Mouse (Mus musculus) forebrain, embryonic 12.5 days (tissue): Measurements from ENCODE around the gene Sertad1. TPM values are rescaled to one million over a fixed set of nuclear protein-coding genes. Genes with fewer than 3 reads are reported as not detected.

Experiments
- ATAC-seq: fragments of 200-750 bp; cut with Nextera tagmentation; 2 replicates; pipeline ENCODE4 v1.8.0; 2017; ENCODE audit warnings: moderate TSS enrichment; ENCODE audit not compliant: low FRiP score
- H3K27ac ChIP-seq: fragments of 300-500 bp; sonication (generic); 2 replicates; pipeline ENCODE4 v1.5.1; 2016; ENCODE audit warnings: mild to moderate bottlenecking
- H3K27me3 ChIP-seq: fragments of 300-500 bp; sonication (generic); 2 replicates; pipeline ENCODE4 v1.6.1; 2016; ENCODE audit warnings: mild to moderate bottlenecking
- H3K36me3 ChIP-seq: fragments of 300-500 bp; sonication (generic); replicated peaks from 2 replicates; pipeline ENCODE4 v1.6.1; 2016; ENCODE audit warnings: mild to moderate bottlenecking
- H3K4me1 ChIP-seq: fragments of 300-500 bp; sonication (generic); 2 replicates; pipeline ENCODE4 v1.6.1; 2016
- H3K4me2 ChIP-seq: fragments of 300-500 bp; sonication (generic); 2 replicates; pipeline ENCODE4 v1.6.1; 2016; ENCODE audit warnings: mild to moderate bottlenecking, moderate library complexity
- H3K4me3 ChIP-seq: fragments of 300-500 bp; sonication (generic); replicated peaks from 2 replicates; pipeline ENCODE4 v1.5.1; 2016; ENCODE audit warnings: mild to moderate bottlenecking
- H3K9ac ChIP-seq: fragments of 300-500 bp; sonication (generic); 2 replicates; pipeline ENCODE4 v1.6.1; 2016; ENCODE audit warnings: mild to moderate bottlenecking
- H3K9me3 ChIP-seq: fragments of 300-500 bp; sonication (generic); 2 replicates; pipeline ENCODE4 v1.6.1; 2016
- WGBS: fragments of 180-500 bp; shearing (Covaris S2); methylation state at CpG from one replicate; pipeline ENCODE4 v1.1.7; 2016; 5-methylcytosine and 5-hydroxymethylcytosine counted together
- polyA plus RNA-seq: library from polyadenylated mRNA; unstranded; fragments of >200 nt; fragmentation: Nextera tagmentation; extraction: Ambion mirVana; gene quantifications from 2 replicates; pipeline ENCODE4 v1.2.1, GENCODE M21; 2016

Sertad1 gene
- polyA plus RNA-seq, 1 experiment from 2014 or later, result 12.9 TPM

- Histone ChIP-seq H3K4me2 (no peak overlapping the region), H3K27me3 (0 out of 2 replicates have a peak, but pooled peaks cover 2% of the 10 kb centered on the region), H3K36me3 (peaks cover 22% of the 10 kb centered on the region), H3K9ac (no peak overlapping the region), H3K9me3 (no peaks in the 10 kb centered on the region), H3K4me3 (no peak overlapping the region), H3K27ac (no peak overlapping the region), H3K4me1 (peaks cover 6% of the 10 kb centered on the region)
- 95% methylated on average over 14 of the region's 14 CpGs for whole genome bisulfite sequencing
- ATAC-seq, result no peak
These were observed 10.5 kb upstream of the Sertad1 start for GRCm38 (mm10) chr7:27476098-27476635.

GRCm38 (mm10) chr7:27478561-27478960 lies 8.1 kb upstream of the Sertad1 start:
- no peak overlapping the region for H3K4me3 ChIP-seq
- H3K27me3 ChIP-seq, result 0 out of 2 replicates have a peak, but pooled peaks cover 2% of the 10 kb centered on the region
- ATAC-seq, result no peak
- H3K9me3 ChIP-seq, result no peaks in the 10 kb centered on the region
- no peak overlapping the region for H3K9ac ChIP-seq
- H3K4me2 ChIP-seq, result no peak overlapping the region
- H3K36me3 ChIP-seq, result peaks cover 22% of the 10 kb centered on the region
- H3K27ac ChIP-seq, result no peak overlapping the region
- peaks cover 11% of the 10 kb centered on the region for H3K4me1 ChIP-seq
- WGBS, result 89% methylated on average over 7 of the region's 7 CpGs

- no peak for ATAC-seq
- Histone ChIP-seq H3K9me3 (no peaks in the 10 kb centered on the region), H3K4me2 (no peak overlapping the region), H3K4me3 (no peak overlapping the region), H3K36me3 (peaks cover 22% of the 10 kb centered on the region), H3K4me1 (peaks cover 11% of the 10 kb centered on the region), H3K9ac (no peak overlapping the region), H3K27me3 (0 out of 2 replicates have a peak, but pooled peaks cover 2% of the 10 kb centered on the region), H3K27ac (no peak overlapping the region)
- WGBS, result 74% methylated on average over 1 of the region's 1 CpGs
These were observed 7.0 kb upstream of the Sertad1 start for GRCm38 (mm10) chr7:27479750-27480149.

GRCm38 (mm10) chr7:27480506-27480905 lies 6.2 kb upstream of the Sertad1 start:
- Histone ChIP-seq H3K4me3 (no peak overlapping the region), H3K36me3 (peaks cover 22% of the 10 kb centered on the region), H3K9me3 (no peaks in the 10 kb centered on the region), H3K27ac (0 out of 2 replicates have a peak overlapping the region, but pooled peaks have one; percentile 47), H3K27me3 (0 out of 2 replicates have a peak, but pooled peaks cover 6% of the 10 kb centered on the region), H3K9ac (no peak overlapping the region), H3K4me2 (no peak overlapping the region), H3K4me1 (peaks cover 11% of the 10 kb centered on the region)
- ATAC-seq, result no peak
- WGBS, result 68% methylated on average over 3 of the region's 3 CpGs

- peak overlapping the region; percentile 62 for H3K4me2 ChIP-seq
- no peak for ATAC-seq
- H3K4me3 ChIP-seq, result peak overlapping the region; percentile 33
- H3K4me1 ChIP-seq, result peaks cover 11% of the 10 kb centered on the region
- peak overlapping the region; percentile 50 for H3K9ac ChIP-seq
- H3K27me3 ChIP-seq, result 0 out of 2 replicates have a peak, but pooled peaks cover 7% of the 10 kb centered on the region
- H3K27ac ChIP-seq, result peak overlapping the region; percentile 50; the same call in 1 of the 2 replicates
- WGBS, result 10% methylated on average over 10 of the region's 11 CpGs
- H3K36me3 ChIP-seq, result peaks cover 19% of the 10 kb centered on the region
- H3K9me3 ChIP-seq, result no peaks in the 10 kb centered on the region
These were observed 5.6 kb upstream of the Sertad1 start for GRCm38 (mm10) chr7:27480927-27481626.

- Histone ChIP-seq H3K36me3 (peaks cover 14% of the 10 kb centered on the region), H3K4me3 (peak overlapping the region; percentile 33), H3K27me3 (0 out of 2 replicates have a peak, but pooled peaks cover 7% of the 10 kb centered on the region), H3K4me1 (peaks cover 14% of the 10 kb centered on the region), H3K9ac (peak overlapping the region; percentile 50), H3K4me2 (peak overlapping the region; percentile 62), H3K9me3 (no peaks in the 10 kb centered on the region), H3K27ac (peak overlapping the region; percentile 50; the same call in 1 of the 2 replicates)
- ATAC-seq, result peak; percentile 80
- 0% methylated on average over 6 of the region's 12 CpGs for WGBS
These were observed 5.1 kb upstream of the Sertad1 start for GRCm38 (mm10) chr7:27481627-27481969.

GRCm38 (mm10) chr7:27483860-27484259 lies 2.9 kb upstream of the Sertad1 start:
- no peak for ATAC-seq
- H3K27me3 ChIP-seq, result peaks cover 12% of the 10 kb centered on the region; the same call in 1 of the 2 replicates
- H3K9ac ChIP-seq, result no peak overlapping the region
- no peaks in the 10 kb centered on the region for H3K9me3 ChIP-seq
- no peak overlapping the region for H3K27ac ChIP-seq
- H3K4me1 ChIP-seq, result peaks cover 24% of the 10 kb centered on the region
- H3K4me2 ChIP-seq, result no peak overlapping the region
- no peak overlapping the region for H3K4me3 ChIP-seq
- H3K36me3 ChIP-seq, result no peaks in the 10 kb centered on the region
- 81% methylated on average over 4 of the region's 4 CpGs for WGBS

- Histone ChIP-seq H3K9me3 (no peaks in the 10 kb centered on the region), H3K27ac (peak overlapping the region; percentile 93), H3K9ac (peak overlapping the region; percentile 38; the same call in 1 of the 2 replicates), H3K36me3 (no peaks in the 10 kb centered on the region), H3K4me3 (peak overlapping the region; percentile 77), H3K27me3 (peaks cover 18% of the 10 kb centered on the region), H3K4me2 (peak overlapping the region; percentile 65), H3K4me1 (peaks cover 33% of the 10 kb centered on the region)
- peak; percentile 9 for ATAC-seq
- WGBS, result 5% methylated on average over 13 of the region's 13 CpGs
These were observed 474 bp upstream of the Sertad1 start for GRCm38 (mm10) chr7:27486102-27486769.

- Histone ChIP-seq H3K36me3 (no peaks in the 10 kb centered on the region), H3K27me3 (peaks cover 18% of the 10 kb centered on the region), H3K4me1 (peaks cover 25% of the 10 kb centered on the region), H3K9ac (peak overlapping the region; percentile 71), H3K9me3 (no peaks in the 10 kb centered on the region), H3K4me2 (peak overlapping the region; percentile 65), H3K27ac (peak overlapping the region; percentile 93), H3K4me3 (peak overlapping the region; percentile 77)
- WGBS, result 2% methylated on average over 13 of the region's 13 CpGs
- no peak for ATAC-seq
These were observed 1.1 kb downstream of the Sertad1 start for GRCm38 (mm10) chr7:27487740-27488268.

- H3K9me3 ChIP-seq, result no peaks in the 10 kb centered on the region
- no peak for ATAC-seq
- no peak overlapping the region for H3K4me2 ChIP-seq
- H3K36me3 ChIP-seq, result no peaks in the 10 kb centered on the region
- H3K27ac ChIP-seq, result no peak overlapping the region
- H3K4me3 ChIP-seq, result no peak overlapping the region
- H3K27me3 ChIP-seq, result peaks cover 18% of the 10 kb centered on the region
- H3K9ac ChIP-seq, result no peak overlapping the region
- peaks cover 25% of the 10 kb centered on the region for H3K4me1 ChIP-seq
- WGBS, result 91% methylated on average over 25 of the region's 25 CpGs
These were observed 2.7 kb downstream of the Sertad1 start for GRCm38 (mm10) chr7:27489270-27489869.

GRCm38 (mm10) chr7:27490227-27490542 lies 3.5 kb downstream of the Sertad1 start:
- H3K27ac ChIP-seq, result peak overlapping the region; percentile 77
- ATAC-seq, result no peak
- H3K9me3 ChIP-seq, result no peaks in the 10 kb centered on the region
- H3K36me3 ChIP-seq, result no peaks in the 10 kb centered on the region
- peaks cover 25% of the 10 kb centered on the region for H3K4me1 ChIP-seq
- H3K4me2 ChIP-seq, result peak overlapping the region; percentile 64
- peak overlapping the region; percentile 43 for H3K4me3 ChIP-seq
- WGBS, result 40% methylated on average over 4 of the region's 4 CpGs
- H3K9ac ChIP-seq, result peak overlapping the region; percentile 66
- peaks cover 16% of the 10 kb centered on the region for H3K27me3 ChIP-seq
